Mouse (Mus musculus) stomach, embryonic 14.5 days (tissue): ENCODE measurements around the gene Mob3b. TPM values are rescaled to one million over a fixed set of nuclear protein-coding genes. Genes with fewer than 3 reads are reported as not detected.
"Not testable (repeated sequence)": the region's sequence is repeated elsewhere in the genome, so short reads cannot be mapped to it uniquely, and the experiment has no call there.

Source experiments
- ATAC-seq: fragments of 200-750 bp; cut with Nextera tagmentation; 2 replicates; pipeline ENCODE4 v1.8.0; 2017; ENCODE audit warnings: low read depth, moderate TSS enrichment; ENCODE audit not compliant: insufficient number of reproducible peaks, insufficient read depth, low FRiP score
- H3K27ac ChIP-seq: fragments of 300-500 bp; sonication (generic); 2 replicates; pipeline ENCODE4 v1.5.1; 2014; ENCODE audit warnings: mild to moderate bottlenecking, low read length, moderate library complexity, mixed read lengths
- H3K27me3 ChIP-seq: fragments of 300-500 bp; sonication (generic); 2 replicates; pipeline ENCODE4 v1.6.1; 2014; ENCODE audit warnings: low read length, control low read depth, mixed read lengths; ENCODE audit not compliant: control insufficient read depth, insufficient read depth
- H3K36me3 ChIP-seq: fragments of 300-500 bp; sonication (generic); 2 replicates; pipeline ENCODE4 v1.6.1; 2014; ENCODE audit warnings: mild to moderate bottlenecking, control low read depth, low read length, moderate library complexity, mixed read lengths; ENCODE audit not compliant: control insufficient read depth, insufficient read depth
- H3K4me1 ChIP-seq: fragments of 300-500 bp; sonication (generic); 2 replicates; pipeline ENCODE4 v1.6.1; 2014; ENCODE audit warnings: low read length, control low read depth, mixed read lengths; ENCODE audit not compliant: control insufficient read depth, insufficient read depth
- H3K4me2 ChIP-seq: fragments of 300-500 bp; sonication (generic); replicated peaks from 2 replicates; pipeline ENCODE4 v1.6.1; 2014; ENCODE audit warnings: low read depth, low read length, control low read depth
- H3K4me3 ChIP-seq: fragments of 300-500 bp; sonication (generic); 2 replicates; pipeline ENCODE4 v1.5.1; 2014; ENCODE audit warnings: low read depth, low read length, control low read depth
- H3K9ac ChIP-seq: fragments of 300-500 bp; sonication (generic); replicated peaks from 2 replicates; pipeline ENCODE4 v1.6.1; 2014; ENCODE audit warnings: low read depth, mild to moderate bottlenecking, control low read depth, low read length, moderate library complexity, mixed read lengths
- H3K9me3 ChIP-seq: fragments of 300-500 bp; sonication (generic); 2 replicates; pipeline ENCODE4 v1.6.1; 2016; ENCODE audit warnings: low read depth, low read length, control low read depth; ENCODE audit not compliant: control insufficient read depth
- WGBS: fragments of 180-500 bp; shearing (Covaris S2); extraction: QIAGEN DNeasy Blood & Tissue Kit; methylation state at CpG from one replicate; pipeline ENCODE4 v1.1.7; 2014; 5-methylcytosine and 5-hydroxymethylcytosine counted together
- polyA plus RNA-seq: library from polyadenylated mRNA; unstranded; fragments of >200 nt; fragmentation: Nextera tagmentation; extraction: Ambion mirVana; gene quantifications from 2 replicates; pipeline ENCODE4 v1.2.1, GENCODE M21; 2014

Gene Mob3b
- polyA plus RNA-seq, 1 experiment from 2014 or later: 23.6 TPM

DNA sequence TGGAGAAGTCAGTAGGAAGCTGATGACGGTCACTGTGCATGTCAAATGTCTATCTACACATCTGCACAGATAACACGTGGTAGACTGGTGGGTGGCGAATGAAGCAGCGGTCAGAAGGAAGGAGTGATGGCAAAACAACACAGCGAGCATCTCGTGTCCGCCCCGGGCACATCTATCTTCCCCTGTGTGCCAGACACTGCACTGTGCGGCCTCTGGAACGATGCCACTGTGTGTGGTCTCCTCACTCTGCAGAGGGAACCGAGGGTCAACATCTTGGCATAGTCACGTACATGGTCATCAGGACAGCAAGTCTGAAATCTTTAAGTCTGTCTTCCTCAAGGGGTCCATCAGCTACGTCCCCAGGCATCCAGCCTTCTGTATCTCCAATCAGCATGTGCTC is 193.3 kb downstream of the Mob3b start:
- Histone ChIP-seq H3K4me3 (no peak overlapping the region), H3K9me3 (no peaks in the 10 kb centered on the region), H3K27me3 (no peaks in the 10 kb centered on the region), H3K4me2 (no peak overlapping the region), H3K9ac (no peak overlapping the region), H3K36me3 (no peaks in the 10 kb centered on the region), H3K27ac (peak overlapping the region; percentile 66; the same call in 1 of the 2 replicates), H3K4me1 (peaks cover 19% of the 10 kb centered on the region; the same call in 1 of the 2 replicates)
- no peak for ATAC-seq
- WGBS: 67% methylated on average over 13 of the region's 13 CpGs

- no peaks in the 10 kb centered on the region for H3K9me3 ChIP-seq
- WGBS: 72% methylated on average over 15 of the region's 15 CpGs
- H3K27ac ChIP-seq: no peak overlapping the region
- no peak overlapping the region for H3K4me2 ChIP-seq
- H3K4me1 ChIP-seq: peaks cover 18% of the 10 kb centered on the region; the same call in 1 of the 2 replicates
- no peaks in the 10 kb centered on the region for H3K36me3 ChIP-seq
- H3K27me3 ChIP-seq: no peaks in the 10 kb centered on the region
- H3K4me3 ChIP-seq: no peak overlapping the region
- no peak overlapping the region for H3K9ac ChIP-seq
- ATAC-seq: no peak
Observed at GRCm38 (mm10) chr4:34960781-34961560, 196.3 kb downstream of the Mob3b start.

- Histone ChIP-seq H3K9me3 (no peaks in the 10 kb centered on the region), H3K4me2 (no peak overlapping the region), H3K4me3 (no peak overlapping the region), H3K9ac (no peak overlapping the region), H3K27ac (no peak overlapping the region), H3K4me1 (peaks cover 11% of the 10 kb centered on the region; the same call in 1 of the 2 replicates), H3K27me3 (no peaks in the 10 kb centered on the region), H3K36me3 (no peaks in the 10 kb centered on the region)
- 81% methylated on average over 6 of the region's 6 CpGs for WGBS
- no peak for ATAC-seq
Observed at GRCm38 (mm10) chr4:34959477-34959876, 197.8 kb downstream of the Mob3b start.

GRCm38 (mm10) chr4:34958155-34959028 is 198.9 kb downstream of the Mob3b start:
- Histone ChIP-seq H3K27me3 (no peaks in the 10 kb centered on the region), H3K9ac (no peak overlapping the region), H3K4me1 (0 out of 2 replicates have a peak, but pooled peaks cover 4% of the 10 kb centered on the region), H3K9me3 (no peaks in the 10 kb centered on the region), H3K4me3 (no peak overlapping the region), H3K36me3 (0 out of 2 replicates have a peak, but pooled peaks cover under 1% of the 10 kb centered on the region), H3K27ac (no peak overlapping the region), H3K4me2 (no peak overlapping the region)
- 40% methylated on average over 12 of the region's 12 CpGs for WGBS
- peak; percentile 48; the same call in 1 of the 2 replicates for ATAC-seq

DNA sequence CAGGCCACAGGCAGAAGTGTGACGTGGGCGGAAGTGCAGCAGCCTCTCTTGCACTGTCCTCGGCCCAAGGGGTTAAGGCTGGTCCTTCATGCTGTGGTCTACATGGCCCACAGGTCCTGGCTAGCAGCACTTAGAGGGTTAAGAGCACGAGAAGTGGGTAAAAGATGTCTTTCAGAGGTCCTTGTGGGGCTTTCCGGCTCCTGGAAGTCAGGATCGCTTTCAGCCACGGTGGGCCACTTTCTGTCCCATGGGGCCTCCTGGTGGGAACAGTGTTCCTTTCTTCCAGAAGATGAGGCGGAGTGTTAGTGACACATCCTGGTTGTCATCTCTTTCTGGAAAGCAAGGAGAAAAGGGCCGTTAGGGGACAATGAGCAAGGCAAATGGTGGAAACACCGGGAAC is 203.6 kb downstream of the Mob3b start:
- H3K27ac ChIP-seq: no peak overlapping the region
- H3K9ac ChIP-seq: no peak overlapping the region
- 0 out of 2 replicates have a peak, but pooled peaks cover 3% of the 10 kb centered on the region for H3K4me1 ChIP-seq
- peaks cover 5% of the 10 kb centered on the region; the same call in 1 of the 2 replicates for H3K36me3 ChIP-seq
- no peaks in the 10 kb centered on the region for H3K27me3 ChIP-seq
- H3K9me3 ChIP-seq: no peaks in the 10 kb centered on the region
- 87% methylated on average over 10 of the region's 10 CpGs for WGBS
- H3K4me2 ChIP-seq: no peak overlapping the region
- no peak for ATAC-seq
- H3K4me3 ChIP-seq: no peak overlapping the region

DNA sequence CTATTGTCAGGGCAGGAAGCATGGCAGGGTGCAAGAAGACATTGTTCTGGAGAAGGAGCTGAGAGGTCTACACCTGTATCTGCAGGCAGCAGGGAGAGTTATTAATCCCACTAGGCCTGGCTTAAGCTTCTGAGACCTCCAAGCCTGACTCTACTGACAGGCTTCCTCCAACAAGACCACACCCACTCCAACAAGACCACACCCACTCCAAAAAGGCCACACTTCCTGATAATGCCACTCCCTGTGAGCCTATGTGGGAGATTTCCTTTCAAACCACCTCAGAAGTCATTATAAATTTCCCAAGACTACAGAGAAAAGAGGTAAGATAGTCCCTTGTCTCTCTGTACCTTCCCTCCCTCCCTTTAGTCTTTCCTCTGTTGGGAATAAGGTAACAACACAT is 210.1 kb downstream of the Mob3b start:
- H3K36me3 ChIP-seq: no peaks in the 10 kb centered on the region
- ATAC-seq: no peak
- H3K27me3 ChIP-seq: no peaks in the 10 kb centered on the region
- no peaks in the 10 kb centered on the region for H3K9me3 ChIP-seq
- no peaks in the 10 kb centered on the region for H3K4me1 ChIP-seq
- H3K27ac ChIP-seq: no peak overlapping the region
- no peak overlapping the region for H3K4me2 ChIP-seq
- H3K4me3 ChIP-seq: no peak overlapping the region
- no peak overlapping the region for H3K9ac ChIP-seq

DNA sequence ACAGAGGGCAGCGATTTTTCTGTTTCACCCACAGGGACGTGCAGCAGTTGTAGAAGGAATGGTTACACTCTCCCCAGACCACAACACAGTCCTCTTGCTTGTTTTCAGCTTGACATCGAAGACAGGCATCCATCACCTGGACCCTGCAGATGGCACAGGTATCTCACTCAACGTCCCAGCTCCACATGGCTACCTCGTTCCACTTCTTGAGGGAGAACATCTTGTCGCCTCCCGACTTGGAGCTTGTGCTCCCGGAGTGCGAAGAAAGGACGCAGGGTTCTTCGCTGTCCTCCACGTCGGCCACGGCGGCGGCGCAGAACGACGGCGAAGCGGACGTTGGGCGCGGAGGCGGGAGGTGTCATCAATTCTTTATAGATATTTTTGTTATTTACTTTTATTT is 216.2 kb downstream of the Mob3b start:
- Histone ChIP-seq H3K9me3 (no peaks in the 10 kb centered on the region), H3K27ac (no peak overlapping the region), H3K36me3 (no peaks in the 10 kb centered on the region), H3K4me2 (no peak overlapping the region), H3K27me3 (no peaks in the 10 kb centered on the region), H3K9ac (no peak overlapping the region), H3K4me3 (no peak overlapping the region), H3K4me1 (no peaks in the 10 kb centered on the region)
- ATAC-seq: no peak
- 91% methylated on average over 25 of the region's 25 CpGs for WGBS

- not testable (repeated sequence) for ATAC-seq, H3K27me3 ChIP-seq, H3K4me3 ChIP-seq, H3K9me3 ChIP-seq, H3K27ac ChIP-seq, H3K9ac ChIP-seq, H3K4me2 ChIP-seq, H3K4me1 ChIP-seq, H3K36me3 ChIP-seq
- 74% methylated on average over 7 of the region's 7 CpGs for WGBS
Observed at GRCm38 (mm10) chr4:34928386-34928785, 228.9 kb downstream of the Mob3b start.
